Mouse (Mus musculus) myocyte (in vitro differentiated cells): Measurements from ENCODE around the gene Btrc. TPM values are rescaled to one million over a fixed set of nuclear protein-coding genes. Genes with fewer than 3 reads are reported as not detected.

Source experiments
- H3K27me3 ChIP-seq: one replicate; pipeline ENCODE4 v1.6.1; 2011; ENCODE audit not compliant: control insufficient read depth, insufficient read depth, insufficient read length
- H3K36me3 ChIP-seq: one replicate; pipeline ENCODE4 v1.6.1; 2011; ENCODE audit not compliant: control insufficient read depth, insufficient read depth
- H3K4me2 ChIP-seq: one replicate; pipeline ENCODE4 v1.6.1; 2011; ENCODE audit warnings: low read depth, control low read depth
- H3K4me3 ChIP-seq: one replicate; pipeline ENCODE4 v1.5.1; 2011; ENCODE audit warnings: mild to moderate bottlenecking, control low read depth, moderate library complexity
- H3K79me2 ChIP-seq: one replicate; pipeline ENCODE4 v1.6.1; 2011; ENCODE audit not compliant: control insufficient read depth, insufficient read depth
- H3ac ChIP-seq: one replicate; pipeline ENCODE4 v1.6.1; 2011; ENCODE audit not compliant: control insufficient read depth, insufficient read length
- CEBPB ChIP-seq: IDR thresholded peaks from 2 replicates; pipeline ENCODE4 v1.6.1; 2011; ENCODE audit warnings: mild to moderate bottlenecking, moderate library complexity; ENCODE audit not compliant: poor library complexity, insufficient read depth, severe bottlenecking
- E2F4 ChIP-seq: IDR thresholded peaks from one replicate; pipeline ENCODE4 v1.6.1; 2011; ENCODE audit warnings: mild to moderate bottlenecking, control low read depth, moderate library complexity; ENCODE audit not compliant: insufficient read depth
- MAX ChIP-seq: IDR thresholded peaks from one replicate; pipeline ENCODE4 v1.6.1; 2011; ENCODE audit warnings: low read depth, mild to moderate bottlenecking, control low read depth
- MYOD1 ChIP-seq, 3 experiments: IDR thresholded peaks; one replicate each; pipeline ENCODE4 v1.6.1; 2011; ENCODE audit warnings: control low read depth in 2 of 3, low read depth in 2 of 3, mild to moderate bottlenecking in 2 of 3, moderate library complexity in 1 of 3; ENCODE audit not compliant: insufficient read length in 2 of 3, control insufficient read depth in 1 of 3
- MYOG ChIP-seq, 3 experiments: IDR thresholded peaks; one replicate each; pipeline ENCODE4 v1.6.1; 2011; ENCODE audit warnings: control low read depth in 2 of 3, low read depth in 2 of 3, mild to moderate bottlenecking in 2 of 3; ENCODE audit not compliant: insufficient read length in 2 of 3, control insufficient read depth in 1 of 3, insufficient read depth in 1 of 3
- POLR2A ChIP-seq: IDR thresholded peaks from one replicate; pipeline ENCODE4 v1.6.1; 2011; ENCODE audit warnings: low read depth, mild to moderate bottlenecking, control low read depth, moderate library complexity; ENCODE audit not compliant: insufficient read length
- POLR2AphosphoS2 ChIP-seq: IDR thresholded peaks from one replicate; pipeline ENCODE4 v1.6.1; 2011; ENCODE audit warnings: low read depth, control low read depth; ENCODE audit not compliant: insufficient read length
- REST ChIP-seq: IDR thresholded peaks from one replicate; pipeline ENCODE4 v1.6.1; 2011; ENCODE audit warnings: mild to moderate bottlenecking, control low read depth, moderate library complexity; ENCODE audit not compliant: insufficient read depth, insufficient read length
- SRF ChIP-seq: IDR thresholded peaks from one replicate; pipeline ENCODE4 v1.6.1; 2011; ENCODE audit warnings: low read depth; ENCODE audit not compliant: control insufficient read depth, insufficient read length
- TCF12 ChIP-seq: IDR thresholded peaks from one replicate; pipeline ENCODE4 v1.6.1; 2011; ENCODE audit warnings: mild to moderate bottlenecking, control low read depth; ENCODE audit not compliant: poor library complexity, insufficient read depth, severe bottlenecking
- TCF3 ChIP-seq: IDR thresholded peaks from one replicate; pipeline ENCODE4 v1.6.1; 2011; ENCODE audit warnings: low read depth, control low read depth; ENCODE audit not compliant: insufficient read length
- USF1 ChIP-seq: IDR thresholded peaks from one replicate; pipeline ENCODE4 v1.6.1; 2011; ENCODE audit warnings: low read depth, mild to moderate bottlenecking, control low read depth, moderate library complexity
- polyA plus RNA-seq: library from polyadenylated mRNA; unstranded; fragments of >200 nt; fragmentation: generic; extraction: Trizol; gene quantifications from one replicate; pipeline ENCODE4 v1.2.1, GENCODE M21; 2012; ENCODE audit warnings: missing spikeins

Gene Btrc
- polyA plus RNA-seq, 1 experiment, result 17.0 TPM

DNA sequence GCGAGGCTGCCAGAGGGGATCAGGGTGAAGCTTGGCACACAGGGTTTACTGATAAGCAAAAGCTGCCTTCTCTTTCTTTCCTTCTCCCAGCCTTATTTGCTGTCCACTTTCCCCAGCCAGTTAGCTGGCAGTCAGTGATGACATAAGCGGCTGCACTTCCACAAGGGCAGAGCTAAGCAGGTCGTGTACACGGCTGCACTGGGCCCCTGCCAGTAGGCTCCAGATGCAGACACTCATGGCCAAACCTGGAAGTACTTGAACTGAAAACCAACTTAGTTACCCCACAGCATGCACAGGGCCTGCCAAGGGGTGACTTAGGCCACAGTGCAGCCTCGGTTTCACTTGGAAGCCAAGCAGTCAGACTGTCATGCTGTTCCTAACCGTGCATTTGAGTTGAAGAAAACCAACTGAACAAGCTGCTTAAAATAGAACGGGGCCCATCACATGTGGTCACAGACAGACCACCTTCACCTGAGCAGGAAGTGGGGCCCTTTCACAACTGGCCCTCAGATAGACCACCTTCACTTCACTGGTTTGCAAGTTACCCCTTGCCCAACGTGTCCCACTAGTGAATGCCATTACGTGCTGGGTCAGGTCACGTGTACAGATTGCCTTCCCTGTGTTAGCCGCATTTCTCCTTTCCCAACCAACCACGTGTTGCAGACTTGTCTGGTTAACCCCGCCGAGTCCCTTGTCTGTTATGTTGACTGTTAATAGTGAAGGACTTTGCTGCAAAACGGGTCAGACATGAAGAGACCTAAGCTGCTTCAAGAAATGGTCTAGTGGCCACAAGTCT is 166.9 kb downstream of the Btrc start:
- Histone ChIP-seq H3K27me3 (no peaks in the 10 kb centered on the region), H3K36me3 (no peaks in the 10 kb centered on the region), H3ac (no peak overlapping the region), H3K79me2 (no peaks in the 10 kb centered on the region), H3K4me3 (no peak overlapping the region), H3K4me2 (no peak overlapping the region)
- TF ChIP-seq MAX, result no peak
- TF ChIP-seq MYOG (IDR thresholded peaks at IDR 0.05; ENCODE audit: control insufficient read depth in 1 of 3, insufficient read depth in 1 of 3, insufficient read length in 2 of 3, low read depth in 2 of 3), result no peak
- TF ChIP-seq REST, result no peak
- TF ChIP-seq E2F4, result no peak
- TF ChIP-seq TCF3, result no peak
- TF ChIP-seq USF1, result no peak
- TF ChIP-seq POLR2AphosphoS2, result no peak
- no peak for TF ChIP-seq POLR2A
- TF ChIP-seq TCF12, result no peak
- no peak for TF ChIP-seq SRF
- TF ChIP-seq MYOD1 (IDR thresholded peaks at IDR 0.05; ENCODE audit: control insufficient read depth in 1 of 3, insufficient read length in 2 of 3, low read depth in 2 of 3), result no peak
- TF ChIP-seq CEBPB, result no peak

DNA sequence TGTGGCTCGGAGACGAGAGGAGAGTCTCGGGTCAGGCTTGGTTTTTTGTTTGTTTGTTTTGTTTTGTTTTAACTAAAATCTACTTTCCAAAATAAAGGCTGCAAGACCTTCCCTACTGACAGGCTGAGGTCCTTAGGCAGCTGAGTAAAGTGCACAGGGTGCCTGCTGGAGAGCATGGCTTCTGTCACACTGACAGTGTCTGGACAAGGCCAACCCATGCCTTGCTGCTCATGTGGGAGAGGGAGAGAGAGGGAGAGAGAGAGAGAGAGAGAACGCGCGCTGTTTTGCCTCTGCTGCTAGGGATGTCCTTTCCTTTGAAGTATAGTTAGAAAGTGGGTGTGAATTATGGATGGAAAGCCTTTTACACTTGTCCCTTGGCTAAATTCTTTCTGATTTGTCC is 168.0 kb downstream of the Btrc start:
- no peaks in the 10 kb centered on the region for H3K36me3 ChIP-seq
- no peak for TF ChIP-seq USF1
- no peak for TF ChIP-seq CEBPB
- no peak for TF ChIP-seq POLR2AphosphoS2
- no peak for TF ChIP-seq TCF12
- no peak for TF ChIP-seq POLR2A
- no peak for TF ChIP-seq REST
- no peak for TF ChIP-seq SRF
- TF ChIP-seq MYOD1 (IDR thresholded peaks at IDR 0.05; ENCODE audit: control insufficient read depth in 1 of 3, insufficient read length in 2 of 3, low read depth in 2 of 3), result no peak
- no peak for TF ChIP-seq E2F4

DNA sequence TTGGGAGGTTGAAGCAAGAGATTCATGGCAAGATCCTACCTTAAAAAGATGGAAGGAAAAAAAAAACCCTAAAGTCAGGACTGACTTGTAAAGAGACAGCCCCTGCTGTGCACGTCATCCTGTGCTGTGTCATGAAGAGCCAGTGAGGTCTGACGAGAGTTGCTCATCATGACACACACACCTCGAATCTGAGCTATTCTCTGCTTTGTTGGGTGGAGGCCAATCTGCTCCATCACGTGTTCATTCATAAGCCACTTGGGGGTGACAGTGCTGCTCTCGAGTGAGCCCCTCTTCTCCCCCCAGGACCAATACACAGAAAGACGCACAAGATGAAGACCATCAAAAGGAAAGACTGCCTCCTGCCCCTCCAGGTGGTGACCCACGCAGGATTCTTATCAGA is 170.1 kb downstream of the Btrc start:
- H3K79me2 ChIP-seq, result no peaks in the 10 kb centered on the region
- no peak overlapping the region for H3ac ChIP-seq
- H3K4me3 ChIP-seq, result no peak overlapping the region
- H3K36me3 ChIP-seq, result no peaks in the 10 kb centered on the region
- no peak overlapping the region for H3K4me2 ChIP-seq
- no peaks in the 10 kb centered on the region for H3K27me3 ChIP-seq
- TF ChIP-seq POLR2AphosphoS2 (no peak), TCF12 (no peak), CEBPB (no peak), MAX (no peak), USF1 (peak; percentile 12), E2F4 (no peak), REST (no peak)

More for the DNA sequence above, 168.0 kb downstream of the Btrc start:
- H3K79me2 ChIP-seq, result no peaks in the 10 kb centered on the region
- no peak overlapping the region for H3K4me3 ChIP-seq
- H3K27me3 ChIP-seq, result no peaks in the 10 kb centered on the region
- H3ac ChIP-seq, result no peak overlapping the region
- H3K4me2 ChIP-seq, result no peak overlapping the region

DNA sequence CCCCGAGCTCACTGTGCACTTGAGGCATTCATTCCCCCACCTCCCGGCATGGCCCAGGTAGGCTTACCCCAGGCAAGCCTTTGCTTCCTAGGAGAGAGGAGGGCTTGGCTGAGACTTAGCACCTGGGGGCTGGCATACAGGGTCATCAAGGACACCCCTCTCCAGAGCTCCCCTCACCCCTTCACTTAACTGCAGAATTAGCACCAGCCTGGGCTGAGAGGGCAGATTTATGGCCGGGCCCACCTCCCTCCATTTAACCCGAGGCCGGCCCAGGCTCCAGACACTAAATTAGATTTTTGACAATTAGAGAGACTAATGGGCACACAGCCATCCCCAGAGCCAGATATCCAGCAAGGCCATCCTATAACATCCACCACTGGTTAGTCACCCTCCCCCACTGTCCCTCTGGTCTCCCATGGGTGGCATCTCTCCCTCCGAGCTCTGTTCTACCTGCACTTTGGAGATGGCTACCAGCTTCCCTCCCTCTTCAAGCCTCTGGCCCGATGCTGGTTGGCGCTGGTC is 171.7 kb downstream of the Btrc start:
- no peak overlapping the region for H3K4me3 ChIP-seq
- TF ChIP-seq TCF12 (no peak), MAX (no peak), REST (no peak), POLR2AphosphoS2 (no peak), USF1 (no peak)
- H3ac ChIP-seq, result no peak overlapping the region
- H3K79me2 ChIP-seq, result no peaks in the 10 kb centered on the region
- H3K36me3 ChIP-seq, result no peaks in the 10 kb centered on the region
- H3K27me3 ChIP-seq, result no peaks in the 10 kb centered on the region
- H3K4me2 ChIP-seq, result no peak overlapping the region

GRCm38 (mm10) chr19:45535929-45536328 is 172.4 kb downstream of the Btrc start:
- H3K79me2 ChIP-seq, result no peaks in the 10 kb centered on the region
- no peak overlapping the region for H3K4me3 ChIP-seq
- no peak overlapping the region for H3ac ChIP-seq
- TF ChIP-seq TCF12, result no peak
- TF ChIP-seq MYOD1 (IDR thresholded peaks at IDR 0.05; ENCODE audit: control insufficient read depth in 1 of 3, insufficient read length in 2 of 3, low read depth in 2 of 3), result no peak
- TF ChIP-seq MYOG (IDR thresholded peaks at IDR 0.05; ENCODE audit: control insufficient read depth in 1 of 3, insufficient read depth in 1 of 3, insufficient read length in 2 of 3, low read depth in 2 of 3), result no peak
- TF ChIP-seq USF1, result no peak
- TF ChIP-seq TCF3, result no peak
- TF ChIP-seq CEBPB, result no peak
- TF ChIP-seq REST, result no peak
- no peak for TF ChIP-seq POLR2A
- TF ChIP-seq SRF, result no peak
- TF ChIP-seq E2F4, result no peak
- no peak for TF ChIP-seq POLR2AphosphoS2
- TF ChIP-seq MAX, result no peak
- no peaks in the 10 kb centered on the region for H3K36me3 ChIP-seq
- H3K4me2 ChIP-seq, result no peak overlapping the region
- no peaks in the 10 kb centered on the region for H3K27me3 ChIP-seq
